13 mouse cellular contexts compared by ENCODE assay signal in the genomic region with DNA sequence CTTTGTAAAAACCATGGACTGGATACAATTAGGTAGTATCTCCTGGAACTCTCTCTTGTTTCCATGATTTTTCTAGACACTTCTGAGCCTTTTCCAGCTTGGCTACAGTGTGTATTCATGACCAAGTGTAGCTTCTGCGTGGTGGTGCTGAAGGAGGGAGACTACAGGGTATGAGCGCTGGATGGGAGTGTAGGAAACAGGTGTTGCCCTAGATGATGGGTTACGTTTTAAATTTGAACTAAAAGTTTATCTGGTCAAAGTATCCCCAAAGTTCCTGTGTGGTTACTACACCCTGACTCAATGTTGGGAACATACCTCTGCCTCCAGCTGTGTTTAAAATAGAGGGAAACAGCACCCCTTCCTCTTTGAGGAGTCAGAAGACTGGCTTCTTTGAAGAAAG.
"Had no signal": no experiment of that assay in that cellular context is flagged by ENCODE, and none has a peak within 500 bp of the region (broad histone marks: within the 10 kb centered on the region; RNA-seq: fewer than 3 reads in every experiment).

No protein-coding gene starts in this region.

- DNase-seq: kidney, postnatal 25 days; layer of hippocampus, adult 9-11 months; liver, postnatal 0 days; lung, embryonic 14.5 days; thymus, adult 18-20 months; thymus, postnatal 36 days had no signal

- H3K4me3 ChIP-seq: layer of hippocampus, adult 2 months; left cerebral cortex, adult 2 months had no signal

- H3K4me2 ChIP-seq: liver, embryonic 11.5 days; lung, embryonic 14.5 days; midbrain, embryonic 11.5 days had no signal

- H3K9ac ChIP-seq: liver, embryonic 14.5 days; liver, postnatal 0 days; lung, embryonic 14.5 days had no signal

- H3K27ac ChIP-seq: layer of hippocampus, adult 2 months; left cerebral cortex, adult 2 months; liver, embryonic 14.5 days; macrophage had no signal

- ATAC-seq: liver, postnatal 0 days; lung, postnatal 0 days had no signal
